Mouse (Mus musculus) hindbrain, postnatal 0 days (tissue): Measurements from ENCODE around the gene Adamtsl2. TPM values are rescaled to one million over a fixed set of nuclear protein-coding genes. Genes with fewer than 3 reads are reported as not detected.
A peak's percentile ranks its signal among the peaks of the same experiment; 100 is the strongest.

Experiments
- ATAC-seq: fragments of 200-750 bp; cut with Nextera tagmentation; 2 replicates; pipeline ENCODE4 v1.8.0; 2017; ENCODE audit warnings: mild to moderate bottlenecking, moderate TSS enrichment, moderate library complexity
- DNase-seq: peaks from one replicate; pipeline ENCODE4 v3.0.0-alpha.2; 2015; ENCODE audit warnings: low spot score
- H3K27ac ChIP-seq: fragments of 300-500 bp; sonication (generic); 2 replicates; pipeline ENCODE4 v1.5.1; 2014; ENCODE audit warnings: mild to moderate bottlenecking
- H3K27me3 ChIP-seq: fragments of 300-500 bp; sonication (generic); 2 replicates; pipeline ENCODE4 v1.6.1; 2014; ENCODE audit warnings: low read length, mixed read lengths; ENCODE audit not compliant: insufficient read depth
- H3K36me3 ChIP-seq: fragments of 300-500 bp; sonication (generic); 2 replicates; pipeline ENCODE4 v1.6.1; 2014; ENCODE audit warnings: low read length, mixed read lengths; ENCODE audit not compliant: insufficient read depth
- H3K4me1 ChIP-seq: fragments of 300-500 bp; sonication (generic); 2 replicates; pipeline ENCODE4 v1.6.1; 2014; ENCODE audit warnings: antibody characterized with exemption, low read length, mixed read lengths; ENCODE audit not compliant: insufficient read depth
- H3K4me2 ChIP-seq: fragments of 300-500 bp; sonication (generic); 2 replicates; pipeline ENCODE4 v1.6.1; 2014; ENCODE audit warnings: low read depth, mild to moderate bottlenecking, low read length, moderate library complexity, mixed read lengths
- H3K4me3 ChIP-seq: fragments of 300-500 bp; sonication (generic); 2 replicates; pipeline ENCODE4 v1.5.1; 2014; ENCODE audit warnings: low read length
- H3K9ac ChIP-seq: fragments of 300-500 bp; sonication (generic); replicated peaks from 2 replicates; pipeline ENCODE4 v1.6.1; 2014; ENCODE audit warnings: mild to moderate bottlenecking, low read length, moderate library complexity, mixed read lengths
- H3K9me3 ChIP-seq: fragments of 300-500 bp; sonication (generic); 2 replicates; pipeline ENCODE4 v1.6.1; 2016; ENCODE audit warnings: low read length, mixed read lengths
- CTCF ChIP-seq: IDR thresholded peaks from 2 replicates; pipeline ENCODE4 v1.5.1; 2016; ENCODE audit warnings: antibody characterized with exemption, control low read depth, low read depth
- WGBS: fragments of 180-500 bp; shearing (Covaris S2); extraction: QIAGEN DNeasy Blood & Tissue Kit; methylation state at CpG from one replicate; pipeline ENCODE4 v1.1.7; 2014; 5-methylcytosine and 5-hydroxymethylcytosine counted together
- polyA plus RNA-seq: library from polyadenylated mRNA; unstranded; fragments of >200 nt; fragmentation: Nextera tagmentation; extraction: Ambion mirVana; gene quantifications from 2 replicates; pipeline ENCODE4 v1.2.1, GENCODE M21; 2015
- total RNA-seq: library from RNA; depleted of rRNA; stranded (reverse); fragments of >200 nt; gene quantifications from 2 replicates; pipeline ENCODE4 v1.2.3, GENCODE M21; 2014

Gene Adamtsl2
- total and polyA plus RNA-seq, 2 experiments from 2014 or later: 4.4 to 9.9 TPM

DNA sequence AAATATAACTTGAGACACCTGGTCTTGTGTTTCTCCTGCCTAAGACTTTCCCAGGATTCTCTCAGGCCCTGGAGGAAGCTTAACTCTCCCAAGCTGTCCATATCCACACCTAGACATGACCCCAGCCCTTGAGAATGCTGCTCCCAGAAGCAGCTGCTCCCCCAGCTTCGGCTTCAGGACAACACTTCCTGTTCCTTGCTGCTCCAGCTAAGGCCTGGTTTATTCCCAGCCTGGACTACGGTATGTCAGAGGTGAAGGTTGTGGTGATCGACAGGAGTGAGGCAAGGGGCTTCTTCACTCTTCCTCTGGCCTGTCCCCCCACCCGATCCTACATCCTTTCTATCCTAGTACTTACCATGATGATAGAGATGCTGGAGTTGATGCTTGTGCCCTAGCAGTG lies 5.8 kb upstream of the Adamtsl2 start:
- Histone ChIP-seq H3K4me3 (no peak overlapping the region), H3K4me1 (peaks cover 37% of the 10 kb centered on the region), H3K4me2 (no peak overlapping the region), H3K36me3 (no peaks in the 10 kb centered on the region), H3K9ac (no peak overlapping the region), H3K9me3 (no peaks in the 10 kb centered on the region), H3K27ac (no peak overlapping the region), H3K27me3 (no peaks in the 10 kb centered on the region)
- TF ChIP-seq CTCF: no peak
- ATAC-seq (no peak), DNase-seq (no peak)
- 86% methylated on average over 4 of the region's 4 CpGs for WGBS

DNA sequence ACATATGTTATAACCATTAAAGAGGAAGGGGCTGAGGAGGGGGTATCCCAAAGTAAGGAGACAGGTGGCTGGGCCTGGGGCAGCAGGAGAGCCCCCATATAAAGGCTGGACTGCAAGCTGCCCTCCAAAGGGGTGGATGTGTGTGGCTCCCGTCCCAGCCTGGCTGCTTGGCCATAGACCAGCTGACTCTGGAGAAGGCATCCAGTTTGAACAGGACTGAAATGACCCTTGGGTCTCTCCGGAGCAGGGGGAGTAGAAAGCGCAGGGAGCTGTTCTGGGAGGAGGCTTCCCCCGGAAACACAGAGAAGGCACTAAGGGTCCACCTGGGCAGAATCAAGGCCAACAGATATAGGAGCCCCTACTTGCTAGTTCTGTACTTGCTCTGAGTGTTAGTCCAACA lies 4.4 kb upstream of the Adamtsl2 start:
- DNase-seq (peak; percentile 53), ATAC-seq (no peak)
- Histone ChIP-seq H3K4me2 (no peak overlapping the region), H3K9ac (no peak overlapping the region), H3K4me3 (no peak overlapping the region), H3K4me1 (peaks cover 48% of the 10 kb centered on the region), H3K9me3 (no peaks in the 10 kb centered on the region), H3K36me3 (no peaks in the 10 kb centered on the region), H3K27ac (no peak overlapping the region), H3K27me3 (no peaks in the 10 kb centered on the region)
- 53% methylated on average over 4 of the region's 4 CpGs for WGBS
- no peak for TF ChIP-seq CTCF

DNA sequence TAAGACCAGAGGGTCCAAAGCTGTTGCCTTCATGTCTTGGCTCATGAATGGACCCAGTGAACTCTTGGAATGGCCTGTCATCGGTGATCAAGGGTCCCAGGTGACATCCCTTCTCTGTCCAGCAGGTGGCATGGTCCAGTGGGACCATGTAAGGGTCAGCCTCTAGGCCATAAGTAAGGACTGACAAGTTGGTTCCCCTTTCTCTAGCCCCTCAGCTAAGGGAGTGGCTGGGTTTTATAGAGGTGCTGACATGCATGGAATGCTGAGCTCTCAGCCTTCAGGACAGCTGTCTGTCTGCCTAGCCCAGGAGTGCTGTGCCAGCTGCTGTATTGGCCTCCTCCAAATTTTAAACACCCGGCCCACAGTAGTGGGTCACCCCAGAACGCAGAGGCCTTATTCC lies 3.7 kb upstream of the Adamtsl2 start:
- Histone ChIP-seq H3K4me1 (peaks cover 48% of the 10 kb centered on the region), H3K9me3 (no peaks in the 10 kb centered on the region), H3K4me2 (no peak overlapping the region), H3K27me3 (no peaks in the 10 kb centered on the region), H3K36me3 (no peaks in the 10 kb centered on the region), H3K27ac (no peak overlapping the region), H3K9ac (no peak overlapping the region), H3K4me3 (no peak overlapping the region)
- DNase-seq: peak; percentile 51
- TF ChIP-seq CTCF: peak; percentile 72
- no peak for ATAC-seq
- WGBS: 71% methylated on average over 3 of the region's 3 CpGs

DNA sequence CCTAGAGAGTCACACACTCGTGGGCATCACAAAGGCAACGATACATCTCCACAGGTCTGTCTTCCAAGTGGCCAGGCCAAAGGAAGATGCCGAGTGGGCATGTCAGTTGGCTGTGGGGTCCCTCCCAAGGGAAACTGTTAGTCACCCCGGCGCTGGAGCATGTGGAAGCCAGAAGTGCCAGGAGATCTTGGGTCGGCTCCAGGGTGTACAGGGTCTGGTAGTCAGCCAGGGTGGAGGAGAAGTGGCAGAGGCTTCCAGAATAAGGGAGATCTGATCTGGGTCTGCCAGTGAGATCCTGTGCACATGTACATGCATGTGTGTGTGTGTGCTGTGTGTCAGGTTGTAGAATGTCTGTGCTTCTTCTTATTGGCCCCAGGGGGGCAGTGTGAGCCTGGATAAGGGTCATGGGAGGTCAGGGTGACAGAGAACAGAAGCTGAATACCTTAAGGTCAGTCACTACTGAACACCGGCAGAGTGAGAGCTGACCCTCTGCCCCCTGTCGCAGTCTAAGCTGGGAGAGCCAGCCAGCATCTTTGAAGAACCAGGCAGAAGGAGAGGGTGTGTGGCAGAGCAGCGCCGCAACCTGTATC lies 1.4 kb upstream of the Adamtsl2 start:
- Histone ChIP-seq H3K9me3 (no peaks in the 10 kb centered on the region), H3K4me2 (no peak overlapping the region), H3K9ac (no peak overlapping the region), H3K27me3 (no peaks in the 10 kb centered on the region), H3K36me3 (no peaks in the 10 kb centered on the region), H3K4me3 (no peak overlapping the region), H3K27ac (no peak overlapping the region), H3K4me1 (peaks cover 38% of the 10 kb centered on the region)
- WGBS: 42% methylated on average over 10 of the region's 10 CpGs
- TF ChIP-seq CTCF: peak; percentile 45
- DNase-seq (peak; percentile 40), ATAC-seq (no peak)

DNA sequence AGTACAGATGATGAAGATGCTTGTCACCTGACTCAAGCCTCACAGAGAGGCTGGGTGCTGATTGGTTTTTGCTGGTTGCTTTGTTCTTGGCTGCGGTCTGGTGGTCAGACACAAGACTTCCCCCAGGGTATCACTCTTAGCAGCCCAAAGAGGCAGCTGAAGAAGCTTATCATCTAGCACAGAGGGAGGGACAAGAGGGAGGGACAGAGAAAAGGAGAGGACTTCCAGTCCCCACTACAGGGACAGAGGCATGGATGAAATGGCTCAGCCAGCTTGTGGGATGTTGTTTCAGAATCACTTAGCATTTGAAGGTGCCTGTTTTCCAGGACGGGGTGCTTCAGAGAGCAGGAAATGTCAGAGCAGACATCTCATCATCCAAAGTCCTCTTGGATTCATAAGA lies 867 bp upstream of the Adamtsl2 start:
- Histone ChIP-seq H3K27ac (no peak overlapping the region), H3K27me3 (no peaks in the 10 kb centered on the region), H3K4me1 (peaks cover 38% of the 10 kb centered on the region), H3K4me3 (no peak overlapping the region), H3K4me2 (no peak overlapping the region), H3K36me3 (no peaks in the 10 kb centered on the region), H3K9ac (no peak overlapping the region), H3K9me3 (no peaks in the 10 kb centered on the region)
- no peak for ATAC-seq
- TF ChIP-seq CTCF: no peak
- no peak for DNase-seq
- 29% methylated on average over 2 of the region's 2 CpGs for WGBS

DNA sequence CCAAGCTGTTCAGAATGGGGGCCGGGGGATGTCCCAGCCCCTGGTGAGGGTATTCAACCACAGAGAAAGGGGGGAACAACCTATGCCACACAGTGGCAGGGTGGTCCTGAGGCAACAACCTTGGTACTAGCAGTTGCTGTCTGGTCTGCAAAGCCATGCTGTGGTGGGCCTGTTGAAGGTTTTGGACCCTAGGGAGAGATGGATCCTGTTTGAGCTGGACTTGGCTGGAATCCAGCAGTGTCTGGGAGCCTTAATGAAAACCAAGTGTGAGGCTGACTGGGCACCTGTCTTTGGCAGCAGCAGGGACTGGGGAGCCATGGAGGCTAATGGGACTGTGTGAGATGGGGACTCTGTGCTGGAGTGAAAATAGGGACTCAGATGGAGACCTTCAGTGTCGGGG lies 470 bp downstream of the Adamtsl2 start:
- peak overlapping the region; percentile 34 for H3K4me2 ChIP-seq
- H3K27ac ChIP-seq: peak overlapping the region; percentile 60; the same call in 1 of the 2 replicates
- WGBS: 36% methylated on average over 2 of the region's 2 CpGs
- H3K4me1 ChIP-seq: peaks cover 37% of the 10 kb centered on the region
- no peaks in the 10 kb centered on the region for H3K36me3 ChIP-seq
- no peak for TF ChIP-seq CTCF
- 0 out of 2 replicates have a peak overlapping the region, but pooled peaks have one; percentile 3 for H3K9ac ChIP-seq
- ATAC-seq (peak; percentile 28), DNase-seq (peak; percentile 77)
- H3K4me3 ChIP-seq: no peak overlapping the region
- H3K9me3 ChIP-seq: no peaks in the 10 kb centered on the region
- H3K27me3 ChIP-seq: no peaks in the 10 kb centered on the region

DNA sequence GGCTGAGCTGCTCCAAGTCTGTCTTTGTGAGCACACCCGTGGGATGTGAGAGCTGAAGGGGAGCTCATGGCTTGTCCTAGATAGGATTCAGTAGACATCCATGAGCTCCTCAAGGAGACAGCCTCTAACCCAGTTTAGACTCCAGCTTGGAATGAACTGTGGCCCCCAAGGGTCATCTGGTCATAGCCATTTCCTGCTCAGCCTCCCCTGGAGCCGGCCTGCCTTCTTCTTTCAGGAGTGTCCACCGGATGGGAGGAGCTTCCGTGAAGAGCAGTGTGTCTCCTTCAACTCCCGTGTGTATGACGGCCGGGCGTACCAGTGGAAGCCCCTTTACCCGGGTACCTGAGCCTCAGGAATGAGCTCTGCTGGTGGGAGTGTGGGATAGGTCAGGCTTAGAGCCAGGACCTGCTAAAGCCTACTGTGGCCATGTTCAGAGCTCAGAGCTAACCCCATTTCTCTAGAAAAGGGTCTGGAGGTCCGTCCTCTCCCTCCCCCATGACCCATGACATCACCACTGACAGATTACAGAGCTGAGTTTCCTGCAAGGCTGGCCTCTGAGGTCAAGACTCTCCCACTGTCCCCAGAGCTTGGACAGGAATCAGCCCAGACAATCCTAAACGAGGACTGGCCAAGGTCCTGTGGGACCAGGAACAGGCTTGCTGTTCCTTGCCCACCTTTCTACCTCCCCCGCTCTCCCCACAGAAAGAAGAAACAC lies 4.7 kb downstream of the Adamtsl2 start:
- Histone ChIP-seq H3K9me3 (no peaks in the 10 kb centered on the region), H3K9ac (no peak overlapping the region), H3K27ac (no peak overlapping the region), H3K4me1 (peaks cover 17% of the 10 kb centered on the region; the same call in 1 of the 2 replicates), H3K27me3 (no peaks in the 10 kb centered on the region), H3K4me2 (no peak overlapping the region), H3K36me3 (no peaks in the 10 kb centered on the region), H3K4me3 (no peak overlapping the region)
- no peak for TF ChIP-seq CTCF
- ATAC-seq (no peak), DNase-seq (no peak)
- WGBS: 79% methylated on average over 12 of the region's 12 CpGs
